Mouse (Mus musculus) olfactory bulb, adult 2 months (tissue): Measurements from ENCODE around the gene Acsm1.

Source experiments
- CTCF ChIP-seq: fragments of 200-500 bp; IDR thresholded peaks from 2 replicates; pipeline ENCODE4 v1.5.1; 2012; ENCODE audit warnings: low read depth, mild to moderate bottlenecking, low read length, moderate library complexity; ENCODE audit not compliant: insufficient read depth
- POLR2A ChIP-seq: fragments of 200-500 bp; IDR thresholded peaks from 2 replicates; pipeline ENCODE4 v1.6.1; 2012; ENCODE audit warnings: mild to moderate bottlenecking, low read depth, low read length, moderate library complexity; ENCODE audit not compliant: insufficient read depth

DNA sequence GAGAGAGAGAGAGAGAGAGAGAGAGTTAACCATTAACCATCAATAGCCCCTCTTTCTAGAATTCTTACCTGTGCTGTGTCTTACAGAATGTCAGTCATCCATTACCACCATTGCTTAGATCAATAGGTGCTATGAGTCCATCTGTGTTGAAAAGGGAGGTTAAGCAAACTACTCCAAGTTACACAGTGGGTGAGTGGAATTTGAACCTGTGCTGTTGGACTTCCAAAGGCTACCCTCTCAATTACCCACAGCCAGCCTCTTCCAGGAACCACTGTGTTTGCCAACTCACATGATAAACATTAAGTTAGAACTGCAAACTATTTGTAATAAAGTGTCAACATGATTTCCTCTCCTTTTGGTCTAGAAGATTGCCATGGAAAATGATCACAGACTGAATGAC lies 13.3 kb downstream of the Acsm1 start:
- no peak for TF ChIP-seq CTCF
- no peak for TF ChIP-seq POLR2A
